Mouse (Mus musculus): ENCODE measurements around the gene Grin2b. TPM values are rescaled to one million over a fixed set of nuclear protein-coding genes. Genes with fewer than 3 reads are reported as not detected.

Gene Grin2b
- polyA plus RNA-seq, 1 experiment = 0.61 TPM

DNA sequence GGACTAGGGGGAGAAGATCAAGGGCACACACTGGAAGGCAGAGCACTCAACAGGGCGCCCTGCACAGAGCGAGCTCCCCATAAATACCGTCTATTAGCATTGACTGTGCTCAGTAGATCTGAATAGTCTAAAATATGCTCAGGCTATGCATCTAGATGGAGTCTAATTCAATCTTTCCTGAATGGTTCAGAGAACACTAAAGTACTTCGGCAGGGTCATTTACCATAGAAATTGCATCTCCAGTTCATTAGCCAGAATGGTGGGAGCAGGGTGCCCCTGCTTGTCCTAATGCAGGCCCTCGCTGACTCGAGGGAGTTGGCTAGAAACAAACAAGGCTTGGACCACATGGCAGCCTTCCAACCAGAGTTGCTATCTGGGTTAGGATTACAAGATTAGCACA, 64.1 kb downstream of the Grin2b start:
- H3K4me1 ChIP-seq (ENCODE audit: control insufficient read depth, insufficient read depth, low read length) = no peaks in the 10 kb centered on the region
- TF ChIP-seq POLR2A (IDR thresholded peaks at IDR 0.05; ENCODE audit: low read depth, low read length) (no peak), CTCF (IDR thresholded peaks at IDR 0.05; ENCODE audit: borderline replicate concordance, insufficient read depth, low read length) (no peak)

DNA sequence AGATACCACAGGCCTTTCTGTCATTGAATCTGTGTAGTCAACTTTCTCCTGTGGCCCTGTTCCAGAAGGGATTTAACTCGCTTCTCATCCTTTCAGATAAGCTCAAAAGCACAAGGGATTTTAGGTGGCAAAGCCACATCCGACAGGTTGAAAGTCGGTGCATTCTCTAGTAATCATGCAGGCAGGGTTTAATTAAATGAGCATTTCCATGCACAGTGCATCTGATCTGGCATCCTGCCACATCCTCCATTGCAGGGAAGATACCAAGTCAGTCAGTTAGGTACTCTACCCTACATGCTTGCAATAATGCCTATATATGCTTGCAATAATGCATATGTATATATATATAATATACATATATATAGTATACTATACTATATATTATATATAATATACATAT, 64.8 kb downstream of the Grin2b start:
- TF ChIP-seq CTCF (IDR thresholded peaks at IDR 0.05; ENCODE audit: borderline replicate concordance, insufficient read depth, low read length) (no peak), POLR2A (IDR thresholded peaks at IDR 0.05; ENCODE audit: low read depth, low read length) (no peak)
- H3K27ac ChIP-seq (ENCODE audit: insufficient read depth, low read length) = no peak overlapping the region

More for the DNA sequence above, 64.1 kb downstream of the Grin2b start:
- H3K4me3 ChIP-seq (ENCODE audit: insufficient read depth, low read length) = no peak overlapping the region
- no peak overlapping the region for H3K27ac ChIP-seq (ENCODE audit: insufficient read depth, low read length)

DNA sequence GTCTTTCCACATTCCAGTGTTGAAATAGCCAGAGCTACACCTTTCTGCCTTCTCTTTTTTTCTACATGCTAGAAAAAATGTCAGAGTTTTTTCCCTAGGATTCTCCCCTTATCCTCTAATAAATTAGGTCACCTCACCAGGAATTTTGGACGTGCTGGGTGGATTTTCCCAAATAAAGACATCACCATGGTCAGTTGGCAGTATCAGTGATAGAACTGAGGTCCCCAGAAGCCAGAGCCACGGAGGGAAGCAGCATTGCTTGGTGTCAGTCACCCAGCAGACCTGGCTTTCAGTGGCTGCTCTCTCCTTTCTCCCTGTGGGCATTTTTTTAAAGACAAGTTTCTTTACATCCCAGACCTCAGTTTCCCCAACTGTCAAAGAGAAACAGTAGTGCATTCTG, 68.1 kb downstream of the Grin2b start:
- no peak overlapping the region for H3K27ac ChIP-seq (ENCODE audit: insufficient read depth, low read length)
- H3K4me3 ChIP-seq (ENCODE audit: insufficient read depth, low read length) = no peak overlapping the region
- H3K4me1 ChIP-seq (ENCODE audit: control insufficient read depth, insufficient read depth, low read length) = no peaks in the 10 kb centered on the region
- TF ChIP-seq POLR2A (IDR thresholded peaks at IDR 0.05; ENCODE audit: low read depth, low read length) = no peak
- TF ChIP-seq CTCF (IDR thresholded peaks at IDR 0.05; ENCODE audit: borderline replicate concordance, insufficient read depth, low read length) = no peak

More for the DNA sequence above, 64.8 kb downstream of the Grin2b start:
- Histone ChIP-seq H3K4me3 (ENCODE audit: insufficient read depth, low read length) (no peak overlapping the region), H3K4me1 (ENCODE audit: control insufficient read depth, insufficient read depth, low read length) (no peaks in the 10 kb centered on the region)

DNA sequence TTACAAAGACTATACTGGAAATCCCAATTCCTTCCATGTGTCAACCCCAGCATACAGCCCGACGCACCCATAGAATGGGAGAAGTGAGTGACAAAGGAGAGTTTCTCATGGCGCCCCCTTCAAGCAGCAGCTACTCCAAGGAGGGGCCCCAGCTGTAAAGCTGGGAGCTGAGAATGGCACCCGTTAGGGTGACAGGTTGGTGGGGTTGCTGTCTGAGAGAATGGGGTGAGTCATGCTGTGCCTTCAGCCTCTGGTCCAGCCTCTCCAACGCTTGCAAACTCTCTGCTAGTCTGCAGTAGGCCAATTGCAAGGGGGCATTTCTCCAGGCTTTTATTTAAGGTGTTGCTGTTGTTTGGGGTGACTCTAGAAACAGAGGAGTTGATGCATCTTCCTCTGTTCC, 73.1 kb downstream of the Grin2b start:
- Histone ChIP-seq H3K4me3 (ENCODE audit: insufficient read depth, low read length) (no peak overlapping the region), H3K4me1 (ENCODE audit: control insufficient read depth, insufficient read depth, low read length) (no peaks in the 10 kb centered on the region), H3K27ac (ENCODE audit: insufficient read depth, low read length) (no peak overlapping the region)
- no peak for TF ChIP-seq POLR2A (IDR thresholded peaks at IDR 0.05; ENCODE audit: low read depth, low read length)
- TF ChIP-seq CTCF (IDR thresholded peaks at IDR 0.05; ENCODE audit: borderline replicate concordance, insufficient read depth, low read length) = no peak

DNA sequence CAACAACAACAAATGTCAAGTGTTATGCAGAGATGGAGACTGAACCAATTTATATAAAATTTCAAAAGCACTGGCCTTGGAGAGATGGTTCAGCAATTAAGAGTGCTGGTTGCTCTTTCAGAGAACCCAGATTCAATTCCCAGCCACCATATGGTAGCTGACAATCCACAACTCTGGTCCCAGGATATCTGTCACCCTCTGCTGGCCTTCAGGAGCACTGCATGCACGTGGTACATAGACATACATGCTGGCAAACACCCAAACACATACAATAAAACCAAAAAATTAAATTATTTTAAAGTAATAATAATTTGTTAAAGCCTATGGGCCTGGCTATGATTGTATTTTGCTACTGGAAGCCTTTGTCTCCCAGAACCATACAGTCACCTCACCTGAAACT, 77.0 kb downstream of the Grin2b start:
- no peaks in the 10 kb centered on the region for H3K4me1 ChIP-seq (ENCODE audit: control insufficient read depth, insufficient read depth, low read length)
- H3K4me3 ChIP-seq (ENCODE audit: insufficient read depth, low read length) = no peak overlapping the region
- TF ChIP-seq POLR2A (IDR thresholded peaks at IDR 0.05; ENCODE audit: low read depth, low read length) = no peak
- TF ChIP-seq CTCF (IDR thresholded peaks at IDR 0.05; ENCODE audit: borderline replicate concordance, insufficient read depth, low read length) = peak; percentile 54; the same call in 1 of the 2 replicates

DNA sequence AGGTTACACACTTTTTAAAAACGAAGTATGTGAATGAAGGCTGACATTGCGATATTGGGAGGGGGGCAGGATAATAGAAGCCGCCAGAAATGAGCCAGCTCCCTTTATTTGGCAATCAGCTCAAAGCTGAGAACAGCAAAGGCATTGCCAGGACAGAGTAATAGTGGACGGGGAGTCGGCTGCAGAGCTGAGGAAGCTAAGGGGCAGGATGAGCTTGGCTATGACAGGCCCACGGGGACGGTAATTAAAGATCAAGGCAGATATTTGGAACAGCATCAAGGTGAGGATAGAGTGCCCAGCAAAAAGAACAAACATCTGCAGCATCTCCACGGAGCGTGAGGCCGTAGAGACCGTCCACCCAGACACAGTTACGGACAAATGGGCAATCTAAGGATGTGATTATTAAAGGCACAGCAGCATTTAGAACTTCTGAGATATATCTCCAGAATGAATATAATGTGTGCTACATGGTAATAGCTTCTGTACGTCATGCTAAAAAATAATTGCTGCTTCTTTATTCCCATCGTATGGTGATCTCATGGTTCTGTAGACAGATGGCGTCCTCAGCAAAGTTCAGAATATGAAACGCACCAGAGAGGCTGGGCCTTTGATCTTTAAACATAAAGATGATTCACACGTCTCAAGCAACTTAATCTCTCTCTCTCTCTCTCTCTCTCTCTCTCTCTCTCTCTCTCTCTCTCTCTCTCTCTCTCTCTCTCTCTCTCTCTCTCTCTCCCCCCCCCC, 93.1 kb downstream of the Grin2b start:
- Histone ChIP-seq H3K4me3 (ENCODE audit: insufficient read depth, low read length) (no peak overlapping the region), H3K4me1 (ENCODE audit: control insufficient read depth, insufficient read depth, low read length) (no peaks in the 10 kb centered on the region), H3K27ac (ENCODE audit: insufficient read depth, low read length) (no peak overlapping the region)
- TF ChIP-seq POLR2A (IDR thresholded peaks at IDR 0.05; ENCODE audit: low read depth, low read length) = no peak
- no peak for TF ChIP-seq CTCF (IDR thresholded peaks at IDR 0.05; ENCODE audit: borderline replicate concordance, insufficient read depth, low read length)

More for the DNA sequence above, 77.0 kb downstream of the Grin2b start:
- no peak overlapping the region for H3K27ac ChIP-seq (ENCODE audit: insufficient read depth, low read length)

DNA sequence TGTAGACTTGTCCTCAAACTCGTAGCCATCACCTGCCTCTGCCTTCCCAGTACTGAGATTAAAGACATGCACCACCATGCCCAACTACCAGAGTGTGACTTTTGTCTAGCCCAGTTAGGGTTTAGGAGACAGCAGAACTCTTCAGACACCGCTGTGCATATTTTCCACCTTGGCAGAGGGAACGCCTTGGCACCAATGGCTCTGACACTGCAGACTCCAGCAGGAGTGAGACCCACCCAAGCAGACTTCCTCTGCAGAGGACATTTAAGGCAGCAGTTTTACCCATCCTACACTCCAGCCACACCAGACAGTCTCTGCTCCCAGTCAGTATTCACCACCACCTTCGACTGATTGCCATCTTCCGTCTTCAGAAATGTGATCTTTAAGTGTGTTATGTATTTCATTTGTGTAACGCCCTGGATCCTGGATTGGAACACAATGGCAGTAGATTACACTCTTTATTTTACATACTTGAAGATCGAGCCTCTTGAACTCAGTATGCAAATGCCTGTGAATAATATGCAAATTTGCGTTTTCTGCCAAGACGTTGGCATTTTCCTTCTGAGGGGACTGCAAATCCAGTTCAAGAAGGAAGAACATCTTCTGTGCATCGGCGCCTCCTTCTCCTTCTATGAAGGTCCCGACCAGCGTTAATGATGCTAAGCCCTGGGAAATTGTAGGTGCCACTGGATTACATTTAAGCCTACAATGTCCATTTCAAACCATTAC, 100.8 kb downstream of the Grin2b start:
- no peak overlapping the region for H3K4me3 ChIP-seq (ENCODE audit: insufficient read depth, low read length)
- H3K4me1 ChIP-seq (ENCODE audit: control insufficient read depth, insufficient read depth, low read length) = no peaks in the 10 kb centered on the region
- H3K27ac ChIP-seq (ENCODE audit: insufficient read depth, low read length) = no peak overlapping the region
- TF ChIP-seq CTCF (IDR thresholded peaks at IDR 0.05; ENCODE audit: borderline replicate concordance, insufficient read depth, low read length) (no peak), POLR2A (IDR thresholded peaks at IDR 0.05; ENCODE audit: low read depth, low read length) (no peak)

DNA sequence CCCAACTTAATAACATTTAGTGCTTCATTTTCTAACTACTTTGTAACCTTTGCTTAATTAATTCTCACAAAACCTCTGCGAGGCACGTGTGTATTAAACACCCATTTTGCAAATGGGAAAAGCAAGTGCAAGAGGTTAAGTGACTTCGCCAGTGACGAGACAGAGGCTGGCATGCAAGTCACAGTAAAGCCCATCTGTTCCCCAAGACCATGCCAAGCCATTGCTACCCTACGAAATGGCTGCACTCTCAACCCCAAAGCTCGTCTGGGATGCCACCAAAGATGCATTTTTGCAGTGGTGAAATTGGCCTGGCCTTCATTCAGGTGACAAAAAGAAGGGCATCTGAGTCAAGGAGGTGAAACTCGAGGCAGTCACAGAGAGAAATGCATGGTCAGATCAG, 103.2 kb downstream of the Grin2b start:
- H3K27ac ChIP-seq (ENCODE audit: insufficient read depth, low read length) = no peak overlapping the region
- H3K4me3 ChIP-seq (ENCODE audit: insufficient read depth, low read length) = no peak overlapping the region
- no peaks in the 10 kb centered on the region for H3K4me1 ChIP-seq (ENCODE audit: control insufficient read depth, insufficient read depth, low read length)
- no peak for TF ChIP-seq POLR2A (IDR thresholded peaks at IDR 0.05; ENCODE audit: low read depth, low read length)
- no peak for TF ChIP-seq CTCF (IDR thresholded peaks at IDR 0.05; ENCODE audit: borderline replicate concordance, insufficient read depth, low read length)

DNA sequence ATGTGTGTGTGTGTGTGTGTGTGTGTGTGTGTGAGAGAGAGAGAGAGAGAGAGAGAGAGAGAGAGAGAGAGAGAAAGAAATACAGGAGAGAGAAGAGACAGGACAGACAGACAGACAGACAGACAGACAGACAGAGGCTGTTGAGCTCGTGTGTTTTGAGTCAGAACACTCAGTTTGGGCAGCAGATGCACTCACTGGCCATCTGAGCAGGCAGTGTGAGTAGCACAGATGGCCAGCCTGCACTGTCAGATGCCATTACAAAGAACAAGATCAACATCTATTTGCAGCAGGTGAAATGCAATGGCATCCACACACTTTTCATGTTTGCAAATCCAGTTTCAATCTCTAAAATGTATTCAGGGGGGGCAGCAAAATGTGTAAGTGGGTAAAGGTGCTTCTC, 120.0 kb downstream of the Grin2b start:
- no peak overlapping the region for H3K27ac ChIP-seq (ENCODE audit: insufficient read depth, low read length)
- H3K4me1 ChIP-seq (ENCODE audit: control insufficient read depth, insufficient read depth, low read length) = no peaks in the 10 kb centered on the region
- no peak overlapping the region for H3K4me3 ChIP-seq (ENCODE audit: insufficient read depth, low read length)
- no peak for TF ChIP-seq POLR2A (IDR thresholded peaks at IDR 0.05; ENCODE audit: low read depth, low read length)
- no peak for TF ChIP-seq CTCF (IDR thresholded peaks at IDR 0.05; ENCODE audit: borderline replicate concordance, insufficient read depth, low read length)

DNA sequence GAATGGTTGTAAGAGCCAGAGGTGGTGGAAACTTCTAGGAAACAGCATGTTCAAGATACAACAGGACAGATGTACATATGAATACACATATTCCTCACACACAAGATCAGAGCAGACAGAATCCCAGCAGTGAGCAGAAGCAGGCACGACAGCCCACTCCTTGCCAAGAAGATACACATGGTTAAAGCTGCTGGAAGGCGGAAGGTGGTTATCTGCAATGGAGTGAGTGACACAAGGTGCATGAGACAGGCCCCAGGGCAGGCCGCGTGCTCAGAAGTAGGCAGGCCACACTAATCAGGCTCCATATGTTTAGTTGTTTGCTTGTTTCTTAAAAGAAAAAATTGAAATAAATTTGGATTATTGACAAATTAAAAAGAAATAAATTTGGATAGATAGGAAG, 123.0 kb downstream of the Grin2b start:
- H3K4me1 ChIP-seq (ENCODE audit: control insufficient read depth, insufficient read depth, low read length) = no peaks in the 10 kb centered on the region
- TF ChIP-seq POLR2A (IDR thresholded peaks at IDR 0.05; ENCODE audit: low read depth, low read length) (no peak), CTCF (IDR thresholded peaks at IDR 0.05; ENCODE audit: borderline replicate concordance, insufficient read depth, low read length) (no peak)
- H3K4me3 ChIP-seq (ENCODE audit: insufficient read depth, low read length) = no peak overlapping the region
- no peak overlapping the region for H3K27ac ChIP-seq (ENCODE audit: insufficient read depth, low read length)
